Mouse (Mus musculus) ovary, postnatal 14 days (tissue): ENCODE data around the gene Eipr1.
A peak's percentile ranks its signal among the peaks of the same experiment; 100 is the strongest.

Experiments
- DNase-seq: peaks from one replicate; pipeline ENCODE4 v3.0.0; 2022; ENCODE audit warnings: low spot score

Eipr1 gene

GRCm38 (mm10) chr12:28823518-28823917 lies 71.9 kb downstream of the Eipr1 start:
- no peak for DNase-seq

- DNase-seq = no peak
Observed at GRCm38 (mm10) chr12:28829502-28829901, 77.9 kb downstream of the Eipr1 start.

GRCm38 (mm10) chr12:28830471-28830870 lies 78.9 kb downstream of the Eipr1 start:
- DNase-seq = no peak

GRCm38 (mm10) chr12:28831066-28831733 lies 79.6 kb downstream of the Eipr1 start:
- DNase-seq = peak; percentile 54

- no peak for DNase-seq
Observed at GRCm38 (mm10) chr12:28834266-28834665, 82.7 kb downstream of the Eipr1 start.

GRCm38 (mm10) chr12:28835683-28836082 lies 84.1 kb downstream of the Eipr1 start:
- no peak for DNase-seq

- no peak for DNase-seq
Observed at GRCm38 (mm10) chr12:28838268-28838667, 86.7 kb downstream of the Eipr1 start.

- DNase-seq = no peak
Observed at GRCm38 (mm10) chr12:28838971-28839370, 87.4 kb downstream of the Eipr1 start.

- no peak for DNase-seq
Observed at GRCm38 (mm10) chr12:28841179-28841698, 89.6 kb downstream of the Eipr1 start.

- no peak for DNase-seq
Observed at GRCm38 (mm10) chr12:28845811-28846210, 94.2 kb downstream of the Eipr1 start.

- DNase-seq = no peak
Observed at GRCm38 (mm10) chr12:28847401-28847800, 95.8 kb downstream of the Eipr1 start.

- no peak for DNase-seq
Observed at GRCm38 (mm10) chr12:28848726-28849612, 97.4 kb downstream of the Eipr1 start.

GRCm38 (mm10) chr12:28859495-28860263 lies 108.1 kb downstream of the Eipr1 start:
- no peak for DNase-seq

GRCm38 (mm10) chr12:28860264-28860560 lies 108.6 kb downstream of the Eipr1 start:
- DNase-seq = no peak

- DNase-seq = no peak
Observed at GRCm38 (mm10) chr12:28863260-28863659, 111.7 kb downstream of the Eipr1 start.

GRCm38 (mm10) chr12:28866121-28866520 lies 114.5 kb downstream of the Eipr1 start:
- DNase-seq = no peak

GRCm38 (mm10) chr12:28868794-28869193 lies 117.2 kb downstream of the Eipr1 start:
- no peak for DNase-seq

- DNase-seq = no peak
Observed at GRCm38 (mm10) chr12:28872271-28872670, 120.7 kb downstream of the Eipr1 start.

GRCm38 (mm10) chr12:28874781-28875251 lies 123.2 kb downstream of the Eipr1 start:
- DNase-seq = no peak

- DNase-seq = no peak
Observed at GRCm38 (mm10) chr12:28875471-28875870, 123.9 kb downstream of the Eipr1 start.

- DNase-seq = no peak
Observed at GRCm38 (mm10) chr12:28880471-28880870, 128.9 kb downstream of the Eipr1 start.

- no peak for DNase-seq
Observed at GRCm38 (mm10) chr12:28887712-28888111, 136.1 kb downstream of the Eipr1 start.
